Mouse (Mus musculus) embryo, embryonic 9.5 days (tissue): ENCODE measurements around the gene Osbpl6.

Source experiments
- DNase-seq: peaks from one replicate; pipeline ENCODE4 v3.0.0-alpha.2; 2017; ENCODE audit errors: extremely low spot score

Gene Osbpl6

GRCm38 (mm10) chr2:76498891-76499290 is 92.6 kb downstream of the Osbpl6 start:
- no peak for DNase-seq

GRCm38 (mm10) chr2:76504122-76504839 is 98.0 kb downstream of the Osbpl6 start:
- DNase-seq, result no peak

GRCm38 (mm10) chr2:76504989-76505388 is 98.7 kb downstream of the Osbpl6 start:
- no peak for DNase-seq

GRCm38 (mm10) chr2:76511281-76511721 is 105.0 kb downstream of the Osbpl6 start:
- DNase-seq, result no peak

GRCm38 (mm10) chr2:76512133-76512532 is 105.8 kb downstream of the Osbpl6 start:
- DNase-seq, result no peak

GRCm38 (mm10) chr2:76512888-76513287 is 106.6 kb downstream of the Osbpl6 start:
- no peak for DNase-seq

- DNase-seq, result no peak
Observed at GRCm38 (mm10) chr2:76513296-76513695, 107.0 kb downstream of the Osbpl6 start.

GRCm38 (mm10) chr2:76517471-76517870 is 111.2 kb downstream of the Osbpl6 start:
- no peak for DNase-seq

- no peak for DNase-seq
Observed at GRCm38 (mm10) chr2:76518407-76519063, 112.2 kb downstream of the Osbpl6 start.

- no peak for DNase-seq
Observed at GRCm38 (mm10) chr2:76521585-76521984, 115.3 kb downstream of the Osbpl6 start.

- no peak for DNase-seq
Observed at GRCm38 (mm10) chr2:76524451-76524850, 118.1 kb downstream of the Osbpl6 start.

GRCm38 (mm10) chr2:76525645-76526044 is 119.3 kb downstream of the Osbpl6 start:
- DNase-seq, result no peak

GRCm38 (mm10) chr2:76532490-76533126 is 126.3 kb downstream of the Osbpl6 start:
- DNase-seq, result no peak

GRCm38 (mm10) chr2:76534932-76535331 is 128.6 kb downstream of the Osbpl6 start:
- DNase-seq, result no peak

- DNase-seq, result no peak
Observed at GRCm38 (mm10) chr2:76541900-76542299, 135.6 kb downstream of the Osbpl6 start.

GRCm38 (mm10) chr2:76542921-76543320 is 136.6 kb downstream of the Osbpl6 start:
- no peak for DNase-seq

GRCm38 (mm10) chr2:76545539-76545938 is 139.2 kb downstream of the Osbpl6 start:
- DNase-seq, result no peak

GRCm38 (mm10) chr2:76548171-76548570 is 141.9 kb downstream of the Osbpl6 start:
- DNase-seq, result no peak

- no peak for DNase-seq
Observed at GRCm38 (mm10) chr2:76548836-76549235, 142.5 kb downstream of the Osbpl6 start.

- no peak for DNase-seq
Observed at GRCm38 (mm10) chr2:76549316-76549715, 143.0 kb downstream of the Osbpl6 start.

GRCm38 (mm10) chr2:76555852-76556558 is 149.7 kb downstream of the Osbpl6 start:
- DNase-seq, result no peak

- DNase-seq, result no peak
Observed at GRCm38 (mm10) chr2:76560146-76560545, 153.8 kb downstream of the Osbpl6 start.
